Mouse (Mus musculus): ENCODE measurements around the gene Zfp119b. TPM values are rescaled to one million over a fixed set of nuclear protein-coding genes. Genes with fewer than 3 reads are reported as not detected.

The Zfp119b gene
- polyA plus RNA-seq, 1 experiment from 2014 or later, result 6.1 TPM

- DNase-seq (ENCODE audit: low spot score), result peak; percentile 88
- H3K9me3 ChIP-seq (ENCODE audit: control insufficient read depth, low read length), result no peaks in the 10 kb centered on the region
- H3K27me3 ChIP-seq (ENCODE audit: control insufficient read depth, insufficient read depth, low read length), result no peaks in the 10 kb centered on the region
- peak within 1 kb of the TSS; percentile 53 for H3K4me3 ChIP-seq (ENCODE audit: low read depth, low read length)
- H3K36me3 ChIP-seq (ENCODE audit: control insufficient read depth, insufficient read depth, low read length), result peaks cover 3% of the 10 kb centered on the region
- H3K9ac ChIP-seq (ENCODE audit: low read length), result peak within 1 kb of the TSS; percentile 90
- peak within 1 kb of the TSS; percentile 84 for H3K27ac ChIP-seq (ENCODE audit: low read depth, low read length)
- ATAC-seq (ENCODE audit: insufficient read depth, low FRiP score, low TSS enrichment), result peak; percentile 73
- H3K4me2 ChIP-seq (ENCODE audit: low read depth), result peak within 1 kb of the TSS; percentile 74
- peaks cover 17% of the 10 kb centered on the region for H3K4me1 ChIP-seq (ENCODE audit: control insufficient read depth, insufficient read depth, low read length)
- 10% methylated on average over 50 of the region's 55 CpGs for WGBS
Measured at GRCm38 (mm10) chr17:55969966-55970891, 20.9 kb upstream of the Zfp119b start, which contains the start of gene Shd. Gene Shd, plus strand, starts transcription at chr17:55970467.

GRCm38 (mm10) chr17:55969560-55969959 is 20.3 kb upstream of the Zfp119b start:
- peak overlapping the region; percentile 90; the same call in 1 of the 2 replicates for H3K9ac ChIP-seq (ENCODE audit: low read length)
- peaks cover 17% of the 10 kb centered on the region for H3K4me1 ChIP-seq (ENCODE audit: control insufficient read depth, insufficient read depth, low read length)
- H3K4me3 ChIP-seq (ENCODE audit: low read depth, low read length), result no peak overlapping the region
- ATAC-seq (ENCODE audit: insufficient read depth, low FRiP score, low TSS enrichment), result peak; percentile 67
- peak; percentile 89 for DNase-seq (ENCODE audit: low spot score)
- 40% methylated on average over 14 of the region's 14 CpGs for WGBS
- H3K36me3 ChIP-seq (ENCODE audit: control insufficient read depth, insufficient read depth, low read length), result peaks cover 4% of the 10 kb centered on the region
- H3K27ac ChIP-seq (ENCODE audit: low read depth, low read length), result peak overlapping the region; percentile 84
- H3K27me3 ChIP-seq (ENCODE audit: control insufficient read depth, insufficient read depth, low read length), result no peaks in the 10 kb centered on the region
- H3K4me2 ChIP-seq (ENCODE audit: low read depth), result peak overlapping the region; percentile 74; the same call in 1 of the 2 replicates
- H3K9me3 ChIP-seq (ENCODE audit: control insufficient read depth, low read length), result no peaks in the 10 kb centered on the region

GRCm38 (mm10) chr17:55968210-55968609 is 18.9 kb upstream of the Zfp119b start:
- Histone ChIP-seq H3K9me3 (ENCODE audit: control insufficient read depth, low read length) (no peaks in the 10 kb centered on the region), H3K4me1 (ENCODE audit: control insufficient read depth, insufficient read depth, low read length) (peaks cover 17% of the 10 kb centered on the region), H3K27ac (ENCODE audit: low read depth, low read length) (peak overlapping the region; percentile 23; the same call in 1 of the 2 replicates), H3K4me2 (ENCODE audit: low read depth) (no peak overlapping the region), H3K27me3 (ENCODE audit: control insufficient read depth, insufficient read depth, low read length) (no peaks in the 10 kb centered on the region), H3K36me3 (ENCODE audit: control insufficient read depth, insufficient read depth, low read length) (peaks cover 2% of the 10 kb centered on the region), H3K9ac (ENCODE audit: low read length) (no peak overlapping the region), H3K4me3 (ENCODE audit: low read depth, low read length) (no peak overlapping the region)
- WGBS, result 61% methylated on average over 7 of the region's 7 CpGs
- no peak for DNase-seq (ENCODE audit: low spot score)
- no peak for ATAC-seq (ENCODE audit: insufficient read depth, low FRiP score, low TSS enrichment)

GRCm38 (mm10) chr17:55967186-55967585 is 17.9 kb upstream of the Zfp119b start:
- Histone ChIP-seq H3K27me3 (ENCODE audit: control insufficient read depth, insufficient read depth, low read length) (no peaks in the 10 kb centered on the region), H3K4me1 (ENCODE audit: control insufficient read depth, insufficient read depth, low read length) (peaks cover 17% of the 10 kb centered on the region), H3K9me3 (ENCODE audit: control insufficient read depth, low read length) (no peaks in the 10 kb centered on the region), H3K9ac (ENCODE audit: low read length) (no peak overlapping the region), H3K4me2 (ENCODE audit: low read depth) (no peak overlapping the region), H3K36me3 (ENCODE audit: control insufficient read depth, insufficient read depth, low read length) (peaks cover 2% of the 10 kb centered on the region), H3K27ac (ENCODE audit: low read depth, low read length) (no peak overlapping the region), H3K4me3 (ENCODE audit: low read depth, low read length) (no peak overlapping the region)
- no peak for ATAC-seq (ENCODE audit: insufficient read depth, low FRiP score, low TSS enrichment)
- 94% methylated on average over 4 of the region's 4 CpGs for WGBS
- no peak for DNase-seq (ENCODE audit: low spot score)

- peaks cover 7% of the 10 kb centered on the region for H3K4me1 ChIP-seq (ENCODE audit: control insufficient read depth, insufficient read depth, low read length)
- ATAC-seq (ENCODE audit: insufficient read depth, low FRiP score, low TSS enrichment) (no peak), DNase-seq (ENCODE audit: low spot score) (no peak)
- H3K9me3 ChIP-seq (ENCODE audit: control insufficient read depth, low read length), result no peaks in the 10 kb centered on the region
- H3K36me3 ChIP-seq (ENCODE audit: control insufficient read depth, insufficient read depth, low read length), result peaks cover 2% of the 10 kb centered on the region
- no peak overlapping the region for H3K9ac ChIP-seq (ENCODE audit: low read length)
- H3K27ac ChIP-seq (ENCODE audit: low read depth, low read length), result no peak overlapping the region
- WGBS, result 81% methylated on average over 9 of the region's 9 CpGs
- H3K27me3 ChIP-seq (ENCODE audit: control insufficient read depth, insufficient read depth, low read length), result no peaks in the 10 kb centered on the region
- no peak overlapping the region for H3K4me3 ChIP-seq (ENCODE audit: low read depth, low read length)
- H3K4me2 ChIP-seq (ENCODE audit: low read depth), result no peak overlapping the region
Measured at GRCm38 (mm10) chr17:55964996-55965395, 15.7 kb upstream of the Zfp119b start.

GRCm38 (mm10) chr17:55964496-55964895 is 15.2 kb upstream of the Zfp119b start:
- no peaks in the 10 kb centered on the region for H3K9me3 ChIP-seq (ENCODE audit: control insufficient read depth, low read length)
- H3K4me3 ChIP-seq (ENCODE audit: low read depth, low read length), result no peak overlapping the region
- H3K4me1 ChIP-seq (ENCODE audit: control insufficient read depth, insufficient read depth, low read length), result peaks cover 7% of the 10 kb centered on the region
- H3K4me2 ChIP-seq (ENCODE audit: low read depth), result no peak overlapping the region
- H3K36me3 ChIP-seq (ENCODE audit: control insufficient read depth, insufficient read depth, low read length), result peaks cover 2% of the 10 kb centered on the region
- no peaks in the 10 kb centered on the region for H3K27me3 ChIP-seq (ENCODE audit: control insufficient read depth, insufficient read depth, low read length)
- H3K27ac ChIP-seq (ENCODE audit: low read depth, low read length), result no peak overlapping the region
- WGBS, result 90% methylated on average over 10 of the region's 10 CpGs
- H3K9ac ChIP-seq (ENCODE audit: low read length), result no peak overlapping the region
- DNase-seq (ENCODE audit: low spot score) (no peak), ATAC-seq (ENCODE audit: insufficient read depth, low FRiP score, low TSS enrichment) (no peak)

- H3K4me3 ChIP-seq (ENCODE audit: low read depth, low read length), result no peak overlapping the region
- no peak overlapping the region for H3K9ac ChIP-seq (ENCODE audit: low read length)
- peak; percentile 33 for DNase-seq (ENCODE audit: low spot score)
- no peaks in the 10 kb centered on the region for H3K27me3 ChIP-seq (ENCODE audit: control insufficient read depth, insufficient read depth, low read length)
- no peak for ATAC-seq (ENCODE audit: insufficient read depth, low FRiP score, low TSS enrichment)
- H3K4me2 ChIP-seq (ENCODE audit: low read depth), result no peak overlapping the region
- H3K9me3 ChIP-seq (ENCODE audit: control insufficient read depth, low read length), result no peaks in the 10 kb centered on the region
- H3K36me3 ChIP-seq (ENCODE audit: control insufficient read depth, insufficient read depth, low read length), result peaks cover 2% of the 10 kb centered on the region
- WGBS, result 89% methylated on average over 14 of the region's 14 CpGs
- peaks cover 6% of the 10 kb centered on the region for H3K4me1 ChIP-seq (ENCODE audit: control insufficient read depth, insufficient read depth, low read length)
- H3K27ac ChIP-seq (ENCODE audit: low read depth, low read length), result no peak overlapping the region
Measured at GRCm38 (mm10) chr17:55963171-55963570, 13.9 kb upstream of the Zfp119b start.

- ATAC-seq (ENCODE audit: insufficient read depth, low FRiP score, low TSS enrichment) (no peak), DNase-seq (ENCODE audit: low spot score) (no peak)
- H3K36me3 ChIP-seq (ENCODE audit: control insufficient read depth, insufficient read depth, low read length), result peaks cover 2% of the 10 kb centered on the region
- H3K27me3 ChIP-seq (ENCODE audit: control insufficient read depth, insufficient read depth, low read length), result no peaks in the 10 kb centered on the region
- H3K9ac ChIP-seq (ENCODE audit: low read length), result no peak overlapping the region
- H3K9me3 ChIP-seq (ENCODE audit: control insufficient read depth, low read length), result no peaks in the 10 kb centered on the region
- H3K4me2 ChIP-seq (ENCODE audit: low read depth), result no peak overlapping the region
- WGBS, result 94% methylated on average over 7 of the region's 7 CpGs
- peaks cover 3% of the 10 kb centered on the region; the same call in 1 of the 2 replicates for H3K4me1 ChIP-seq (ENCODE audit: control insufficient read depth, insufficient read depth, low read length)
- H3K4me3 ChIP-seq (ENCODE audit: low read depth, low read length), result no peak overlapping the region
- H3K27ac ChIP-seq (ENCODE audit: low read depth, low read length), result no peak overlapping the region
Measured at GRCm38 (mm10) chr17:55961631-55962030, 12.3 kb upstream of the Zfp119b start.

- Histone ChIP-seq H3K9ac (ENCODE audit: low read length) (no peak overlapping the region), H3K27me3 (ENCODE audit: control insufficient read depth, insufficient read depth, low read length) (no peaks in the 10 kb centered on the region), H3K4me1 (ENCODE audit: control insufficient read depth, insufficient read depth, low read length) (peaks cover 3% of the 10 kb centered on the region; the same call in 1 of the 2 replicates), H3K4me3 (ENCODE audit: low read depth, low read length) (no peak overlapping the region), H3K9me3 (ENCODE audit: control insufficient read depth, low read length) (no peaks in the 10 kb centered on the region), H3K36me3 (ENCODE audit: control insufficient read depth, insufficient read depth, low read length) (peaks cover 2% of the 10 kb centered on the region), H3K4me2 (ENCODE audit: low read depth) (no peak overlapping the region), H3K27ac (ENCODE audit: low read depth, low read length) (no peak overlapping the region)
- no peak for ATAC-seq (ENCODE audit: insufficient read depth, low FRiP score, low TSS enrichment)
- DNase-seq (ENCODE audit: low spot score), result no peak
Measured at GRCm38 (mm10) chr17:55960791-55961190, 11.5 kb upstream of the Zfp119b start.
